Mouse (Mus musculus): ENCODE results near the gene Egfl6. TPM values are rescaled to one million over a fixed set of nuclear protein-coding genes. Genes with fewer than 3 reads are reported as not detected.

Gene Egfl6
- polyA plus RNA-seq (2014; fragmentation: Nextera tagmentation; extraction: Ambion mirVana) = 8.4 TPM in 2 replicates

DNA sequence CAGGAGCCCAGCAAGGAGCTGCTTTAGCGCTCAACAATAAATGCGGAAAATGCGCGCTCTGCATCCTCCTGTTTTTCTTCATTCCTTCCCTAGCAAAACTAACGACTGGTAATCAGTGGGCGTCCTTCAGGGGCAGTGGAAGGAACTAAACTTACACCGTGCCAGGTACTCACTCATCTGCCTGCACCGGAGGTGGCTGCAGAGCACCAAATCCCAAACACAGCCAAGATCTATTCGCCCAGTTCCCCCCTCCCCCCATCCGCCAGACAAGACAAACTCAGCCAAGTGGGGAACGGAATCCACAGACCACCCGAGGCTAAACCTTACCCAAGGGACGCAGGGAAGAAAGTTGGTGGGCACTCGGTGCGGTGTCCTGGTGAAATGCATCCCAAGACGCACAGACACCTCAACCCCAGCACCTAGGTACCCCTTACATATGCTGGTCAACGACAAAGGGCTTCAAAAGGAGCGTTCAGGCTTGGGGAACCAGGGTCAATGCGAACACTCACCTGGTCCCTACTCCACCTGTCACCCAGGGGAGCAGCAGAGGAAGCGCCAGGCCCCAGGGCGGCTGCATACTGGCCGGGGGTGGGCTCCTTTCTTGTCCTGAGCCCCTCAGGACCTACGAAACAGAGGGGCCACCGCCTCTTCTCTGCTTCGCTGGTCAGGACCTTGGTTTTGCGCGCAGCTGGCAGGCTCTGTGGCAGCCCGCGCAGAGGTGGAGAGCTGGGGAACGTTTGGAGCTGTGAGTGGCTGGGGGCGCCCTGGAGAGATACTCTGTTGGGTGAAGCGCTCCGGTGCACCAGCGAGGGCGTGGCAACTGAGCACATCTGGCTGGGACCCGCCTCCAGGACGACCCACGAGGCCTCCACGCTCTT, at the start of gene Egfl6:
Gene Egfl6 (minus strand): TSS at position 774 of the 878 bp plus-strand sequence.
- no peaks in the 10 kb centered on the region for H3K9me3 ChIP-seq (ENCODE audit: control insufficient read depth, low read length)
- H3K27ac ChIP-seq (ENCODE audit: low read depth, low read length) = no peak within 1 kb of the TSS
- peak within 1 kb of the TSS; percentile 28; the same call in 1 of the 2 replicates for H3K9ac ChIP-seq (ENCODE audit: low read depth, low read length)
- peak; percentile 88 for ATAC-seq (ENCODE audit: low FRiP score, low TSS enrichment)
- peak within 1 kb of the TSS; percentile 36 for H3K4me3 ChIP-seq (ENCODE audit: low read length)
- H3K4me1 ChIP-seq (ENCODE audit: control insufficient read depth, insufficient read depth, low read length) = no peaks in the 10 kb centered on the region
- H3K36me3 ChIP-seq (ENCODE audit: control insufficient read depth, insufficient read depth, low read length) = no peaks in the 10 kb centered on the region
- peaks cover 8% of the 10 kb centered on the region for H3K27me3 ChIP-seq (ENCODE audit: control insufficient read depth, insufficient read depth, low read length)
- 20% methylated on average over 39 of the region's 39 CpGs for WGBS
- peak within 1 kb of the TSS; percentile 55 for H3K4me2 ChIP-seq (replicated peaks; ENCODE audit: low read depth, low read length)

DNA sequence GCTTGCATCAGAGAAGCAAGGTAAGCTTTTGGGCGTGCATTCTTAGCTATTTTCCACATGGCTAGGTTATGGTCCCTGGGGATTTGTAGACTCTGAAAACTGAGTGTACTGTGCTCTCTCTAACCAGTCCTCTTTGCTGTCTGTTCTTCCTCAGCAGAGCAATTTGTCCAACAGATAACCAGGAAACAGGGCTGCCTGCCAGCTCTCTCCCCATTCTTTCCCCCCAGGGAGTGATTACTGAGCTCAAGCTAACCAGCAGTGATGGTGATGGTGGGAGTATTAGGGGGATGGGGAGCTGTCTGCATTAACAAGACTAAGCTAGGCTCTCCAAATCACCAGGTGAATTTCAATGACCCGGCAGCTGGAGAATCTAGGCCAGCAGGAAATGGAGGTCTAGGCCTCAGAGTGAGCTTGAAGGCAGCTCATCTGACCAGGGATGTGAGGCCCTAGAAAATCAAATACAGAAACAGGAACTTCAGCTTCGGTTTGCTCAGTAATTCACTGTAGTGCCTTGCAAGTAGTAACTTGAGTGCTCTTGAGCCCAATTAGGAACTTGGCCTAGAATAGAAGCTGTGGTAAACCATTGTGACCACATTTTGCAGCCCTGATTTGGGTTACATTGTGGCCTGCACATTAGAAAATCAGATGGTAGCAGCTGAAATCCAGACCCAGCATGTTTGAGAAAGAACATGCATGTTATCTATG, 41.5 kb upstream of the Egfl6 start:
- WGBS = 60% methylated on average over 3 of the region's 3 CpGs
- no peak for ATAC-seq (ENCODE audit: low FRiP score, low TSS enrichment)
- H3K4me3 ChIP-seq (ENCODE audit: low read length) = no peak overlapping the region

DNA sequence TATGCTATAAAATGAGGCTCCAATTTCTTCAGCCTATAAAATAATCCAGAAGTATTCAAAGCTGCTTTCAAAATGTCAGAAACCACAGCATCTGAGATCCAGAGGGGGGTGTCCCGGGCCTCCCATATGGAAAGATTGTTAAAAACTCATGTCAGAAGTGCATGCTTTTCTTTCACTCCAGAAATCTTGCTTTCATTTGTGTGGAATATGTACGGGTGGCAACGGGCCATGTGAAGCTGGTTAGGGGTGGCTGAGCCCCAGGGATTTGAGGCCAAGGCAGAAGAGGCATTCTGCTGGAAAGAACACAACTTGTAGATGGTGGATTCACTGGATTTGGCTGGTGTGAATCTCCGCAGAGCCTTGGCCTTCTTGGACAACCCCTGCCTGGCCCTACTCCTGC, 40.7 kb upstream of the Egfl6 start:
- no peaks in the 10 kb centered on the region for H3K27me3 ChIP-seq (ENCODE audit: control insufficient read depth, insufficient read depth, low read length)
- H3K9me3 ChIP-seq (ENCODE audit: control insufficient read depth, low read length) = no peaks in the 10 kb centered on the region
- no peak overlapping the region for H3K27ac ChIP-seq (ENCODE audit: low read depth, low read length)
- H3K36me3 ChIP-seq (ENCODE audit: control insufficient read depth, insufficient read depth, low read length) = no peaks in the 10 kb centered on the region
- H3K4me3 ChIP-seq (ENCODE audit: low read length) = no peak overlapping the region
- H3K9ac ChIP-seq (ENCODE audit: low read depth, low read length) = no peak overlapping the region
- no peaks in the 10 kb centered on the region for H3K4me1 ChIP-seq (ENCODE audit: control insufficient read depth, insufficient read depth, low read length)
- 88% methylated on average over 4 of the region's 4 CpGs for WGBS
- no peak for ATAC-seq (ENCODE audit: low FRiP score, low TSS enrichment)
- no peak overlapping the region for H3K4me2 ChIP-seq (replicated peaks; ENCODE audit: low read depth, low read length)

More for the DNA sequence above, 41.5 kb upstream of the Egfl6 start:
- H3K4me2 ChIP-seq (replicated peaks; ENCODE audit: low read depth, low read length) = no peak overlapping the region
- H3K9me3 ChIP-seq (ENCODE audit: control insufficient read depth, low read length) = no peaks in the 10 kb centered on the region
- H3K9ac ChIP-seq (ENCODE audit: low read depth, low read length) = no peak overlapping the region
- H3K36me3 ChIP-seq (ENCODE audit: control insufficient read depth, insufficient read depth, low read length) = no peaks in the 10 kb centered on the region
- H3K4me1 ChIP-seq (ENCODE audit: control insufficient read depth, insufficient read depth, low read length) = no peaks in the 10 kb centered on the region
- H3K27ac ChIP-seq (ENCODE audit: low read depth, low read length) = no peak overlapping the region
- no peaks in the 10 kb centered on the region for H3K27me3 ChIP-seq (ENCODE audit: control insufficient read depth, insufficient read depth, low read length)

DNA sequence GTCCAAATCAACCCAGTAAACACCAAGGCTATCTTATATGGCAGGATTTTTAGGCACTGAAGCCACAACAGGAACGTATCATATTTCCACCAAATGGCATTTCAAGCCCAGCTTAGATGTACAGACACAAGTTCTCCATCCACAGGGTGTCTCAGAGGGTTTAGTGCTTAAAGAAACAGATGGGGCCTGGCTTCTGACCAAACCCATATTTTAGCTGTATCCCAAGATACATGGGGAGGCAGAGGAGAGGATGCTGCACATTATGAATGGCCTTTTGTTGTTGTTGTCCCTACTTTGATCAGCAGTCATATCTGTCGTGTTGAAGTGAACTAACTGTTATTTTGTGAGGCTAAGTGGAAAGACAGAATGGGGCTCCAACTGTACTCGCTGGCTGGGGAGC, 37.7 kb upstream of the Egfl6 start:
- 0 out of 2 replicates have a peak, but pooled peaks have one; percentile 45 for ATAC-seq (ENCODE audit: low FRiP score, low TSS enrichment)
- WGBS = 67% methylated on average over 3 of the region's 3 CpGs
- Histone ChIP-seq H3K4me3 (ENCODE audit: low read length) (no peak overlapping the region), H3K36me3 (ENCODE audit: control insufficient read depth, insufficient read depth, low read length) (no peaks in the 10 kb centered on the region), H3K9me3 (ENCODE audit: control insufficient read depth, low read length) (no peaks in the 10 kb centered on the region), H3K27ac (ENCODE audit: low read depth, low read length) (no peak overlapping the region), H3K27me3 (ENCODE audit: control insufficient read depth, insufficient read depth, low read length) (no peaks in the 10 kb centered on the region), H3K4me2 (replicated peaks; ENCODE audit: low read depth, low read length) (no peak overlapping the region), H3K9ac (ENCODE audit: low read depth, low read length) (no peak overlapping the region), H3K4me1 (ENCODE audit: control insufficient read depth, insufficient read depth, low read length) (no peaks in the 10 kb centered on the region)

DNA sequence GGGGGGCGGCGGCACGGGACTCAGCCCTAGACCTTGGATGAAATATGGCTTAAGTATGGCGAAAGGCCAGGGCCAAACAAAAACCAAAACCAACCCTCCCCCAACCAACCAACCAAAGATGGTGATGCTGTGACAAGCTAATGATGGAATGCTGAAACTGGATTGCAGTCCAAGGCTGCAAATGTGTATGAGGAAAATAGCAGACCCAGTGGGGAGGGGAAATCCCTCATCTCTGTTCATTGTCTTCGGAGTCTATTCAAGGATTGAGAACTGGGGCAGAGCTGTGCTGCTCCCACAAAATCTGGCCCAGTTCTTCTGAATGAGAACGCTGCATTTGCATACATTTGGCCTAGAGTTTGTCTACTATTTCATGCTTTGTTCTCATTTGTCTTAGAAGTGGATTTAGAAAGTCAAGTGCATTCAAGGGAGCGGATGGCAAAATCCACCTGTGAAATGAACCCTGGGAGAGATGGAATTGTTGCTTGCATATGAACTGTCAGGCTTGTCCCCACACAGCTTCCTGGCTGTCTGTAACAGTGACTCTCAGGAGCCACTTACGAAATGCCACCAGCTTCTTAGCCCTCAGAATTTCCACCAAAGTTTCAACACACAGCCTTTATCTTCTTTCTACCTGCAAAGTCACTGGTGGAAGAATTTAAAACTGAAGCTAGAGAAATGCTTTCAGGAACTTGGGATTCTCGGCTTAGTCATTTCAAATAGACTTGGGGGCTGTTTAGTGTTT, 36.2 kb upstream of the Egfl6 start:
- H3K9ac ChIP-seq (ENCODE audit: low read depth, low read length) = no peak overlapping the region
- no peaks in the 10 kb centered on the region for H3K27me3 ChIP-seq (ENCODE audit: control insufficient read depth, insufficient read depth, low read length)
- no peak overlapping the region for H3K4me3 ChIP-seq (ENCODE audit: low read length)
- no peaks in the 10 kb centered on the region for H3K4me1 ChIP-seq (ENCODE audit: control insufficient read depth, insufficient read depth, low read length)
- no peaks in the 10 kb centered on the region for H3K36me3 ChIP-seq (ENCODE audit: control insufficient read depth, insufficient read depth, low read length)
- no peaks in the 10 kb centered on the region for H3K9me3 ChIP-seq (ENCODE audit: control insufficient read depth, low read length)
- peak; percentile 46; the same call in 1 of the 2 replicates for ATAC-seq (ENCODE audit: low FRiP score, low TSS enrichment)
- 57% methylated on average over 9 of the region's 9 CpGs for WGBS
- H3K27ac ChIP-seq (ENCODE audit: low read depth, low read length) = peak overlapping the region; percentile 63; the same call in 1 of the 2 replicates
- H3K4me2 ChIP-seq (replicated peaks; ENCODE audit: low read depth, low read length) = no peak overlapping the region

DNA sequence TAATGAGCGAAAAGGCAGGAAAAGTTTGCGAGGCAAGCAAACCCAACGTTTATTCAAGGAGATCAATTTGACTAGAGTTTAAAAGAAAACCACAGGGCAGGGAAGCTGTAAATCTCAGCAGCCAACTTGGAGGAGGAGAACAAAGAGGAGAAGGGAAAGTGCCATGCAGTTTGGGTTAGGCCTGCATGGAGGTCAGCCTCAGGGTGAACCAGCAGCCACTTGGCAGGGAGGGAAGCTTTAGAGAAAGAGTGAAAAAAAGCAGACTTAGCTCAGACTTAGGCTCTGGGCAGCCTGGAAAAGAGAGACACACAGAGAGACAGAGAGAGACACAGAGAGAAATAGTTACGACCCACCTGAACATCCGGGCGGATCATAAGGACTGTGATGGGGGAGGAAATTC, 35.4 kb upstream of the Egfl6 start:
- no peaks in the 10 kb centered on the region for H3K4me1 ChIP-seq (ENCODE audit: control insufficient read depth, insufficient read depth, low read length)
- H3K9ac ChIP-seq (ENCODE audit: low read depth, low read length) = no peak overlapping the region
- no peak; the same call in 1 of the 2 replicates for ATAC-seq (ENCODE audit: low FRiP score, low TSS enrichment)
- no peak overlapping the region for H3K4me3 ChIP-seq (ENCODE audit: low read length)
- 51% methylated on average over 6 of the region's 6 CpGs for WGBS
- no peaks in the 10 kb centered on the region for H3K9me3 ChIP-seq (ENCODE audit: control insufficient read depth, low read length)
- H3K27ac ChIP-seq (ENCODE audit: low read depth, low read length) = peak overlapping the region; percentile 63; the same call in 1 of the 2 replicates
- peak overlapping the region; percentile 21; the same call in 1 of the 2 replicates for H3K4me2 ChIP-seq (replicated peaks; ENCODE audit: low read depth, low read length)
- H3K27me3 ChIP-seq (ENCODE audit: control insufficient read depth, insufficient read depth, low read length) = no peaks in the 10 kb centered on the region
- H3K36me3 ChIP-seq (ENCODE audit: control insufficient read depth, insufficient read depth, low read length) = no peaks in the 10 kb centered on the region

DNA sequence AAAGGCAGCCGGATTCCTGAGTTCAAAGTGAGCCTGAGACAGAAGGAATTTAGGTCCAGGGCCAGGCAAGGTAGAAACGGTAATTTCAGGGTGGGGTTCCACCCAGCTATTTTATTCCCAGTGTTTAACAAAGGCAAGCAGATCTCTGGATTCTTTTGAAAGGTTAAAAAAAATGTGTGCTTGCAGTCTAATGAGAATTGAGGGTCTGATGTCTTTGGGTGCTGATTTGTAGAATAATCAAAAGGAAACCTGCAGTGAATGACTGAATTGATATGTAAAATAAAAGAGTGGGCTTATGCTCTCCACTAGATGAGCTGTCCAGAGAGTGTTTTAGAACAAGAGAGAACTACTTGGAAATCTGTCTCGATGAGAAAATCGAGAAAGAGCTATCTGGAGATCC, 33.6 kb upstream of the Egfl6 start:
- Histone ChIP-seq H3K36me3 (ENCODE audit: control insufficient read depth, insufficient read depth, low read length) (no peaks in the 10 kb centered on the region), H3K4me2 (replicated peaks; ENCODE audit: low read depth, low read length) (no peak overlapping the region), H3K4me3 (ENCODE audit: low read length) (no peak overlapping the region), H3K27ac (ENCODE audit: low read depth, low read length) (no peak overlapping the region), H3K9me3 (ENCODE audit: control insufficient read depth, low read length) (no peaks in the 10 kb centered on the region), H3K9ac (ENCODE audit: low read depth, low read length) (no peak overlapping the region), H3K4me1 (ENCODE audit: control insufficient read depth, insufficient read depth, low read length) (no peaks in the 10 kb centered on the region), H3K27me3 (ENCODE audit: control insufficient read depth, insufficient read depth, low read length) (no peaks in the 10 kb centered on the region)
- ATAC-seq (ENCODE audit: low FRiP score, low TSS enrichment) = no peak
- 79% methylated on average over 4 of the region's 4 CpGs for WGBS

DNA sequence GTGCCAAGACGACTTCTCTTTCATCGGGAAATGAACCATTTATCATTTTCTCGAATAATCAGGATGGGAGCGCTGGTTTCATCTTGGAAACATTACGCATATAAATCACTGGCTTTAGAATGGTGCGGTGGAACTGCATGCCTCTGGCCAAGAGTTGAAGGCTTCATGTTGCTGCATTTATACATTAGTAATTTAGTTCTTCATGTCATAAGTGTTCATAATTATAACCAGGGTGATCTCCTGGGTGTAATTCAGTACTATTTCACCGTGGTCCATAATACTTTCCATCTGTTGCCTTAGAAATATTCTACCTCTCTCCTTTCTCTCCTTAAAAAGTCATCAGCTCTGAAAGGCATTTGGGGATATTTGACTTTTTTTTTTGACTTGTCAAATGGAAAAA, 29.7 kb upstream of the Egfl6 start:
- H3K9me3 ChIP-seq (ENCODE audit: control insufficient read depth, low read length) = no peaks in the 10 kb centered on the region
- H3K36me3 ChIP-seq (ENCODE audit: control insufficient read depth, insufficient read depth, low read length) = no peaks in the 10 kb centered on the region
- no peaks in the 10 kb centered on the region for H3K27me3 ChIP-seq (ENCODE audit: control insufficient read depth, insufficient read depth, low read length)
- no peak overlapping the region for H3K27ac ChIP-seq (ENCODE audit: low read depth, low read length)
- 83% methylated on average over 7 of the region's 7 CpGs for WGBS
- no peak for ATAC-seq (ENCODE audit: low FRiP score, low TSS enrichment)
- no peak overlapping the region for H3K4me3 ChIP-seq (ENCODE audit: low read length)
- H3K4me1 ChIP-seq (ENCODE audit: control insufficient read depth, insufficient read depth, low read length) = no peaks in the 10 kb centered on the region
- H3K4me2 ChIP-seq (replicated peaks; ENCODE audit: low read depth, low read length) = no peak overlapping the region
- no peak overlapping the region for H3K9ac ChIP-seq (ENCODE audit: low read depth, low read length)

Data from kidney, embryonic 14.5 days (tissue).